Mouse (Mus musculus) Patski (cell line): Measurements from ENCODE around the gene Socs5. TPM values are rescaled to one million over a fixed set of nuclear protein-coding genes. Genes with fewer than 3 reads are reported as not detected.
A peak's percentile ranks its signal among the peaks of the same experiment; 100 is the strongest.
"Not testable (repeated sequence)": the region's sequence is repeated elsewhere in the genome, so short reads cannot be mapped to it uniquely, and the experiment has no call there.

Source experiments
- ATAC-seq: fragments of 100-300 bp; one replicate; pipeline ENCODE4 v1.8.0; 2021
- CTCF ChIA-PET: fragments of 350-600 bp; sonication (Branson Sonifier 250); formaldehyde crosslinking; loops from one replicate; lab custom pipeline; 2022; ENCODE audit warnings: inconsistent platforms; lab: Charles Lee
- POLR2A ChIA-PET: fragments of 350-600 bp; sonication (Branson Sonifier 250); formaldehyde crosslinking; loops from one replicate; lab custom pipeline; 2022; ENCODE audit warnings: antibody characterized with exemption, inconsistent platforms; lab: Charles Lee
- DNase-seq: peaks from one replicate; pipeline ENCODE4 v3.0.0-alpha.2; 2011; ENCODE audit warnings: low read depth, low spot score
- H3K27me3 ChIP-seq: fragments of 371-371 bp; one replicate; pipeline ENCODE4 v1.5.1; 2021
- CTCF ChIP-seq: fragments of 100-300 bp; IDR thresholded peaks from one replicate; pipeline ENCODE4 v1.5.1; 2021
- in situ Hi-C: fragments of 300-500 bp; cut with MboI; formaldehyde crosslinking; loops from 3 replicates; pipeline ENCODE4 v1.11.1; 2018; ENCODE audit warnings: low pct_unique_long_range_greater_than_20kb, mixed read lengths
- polyA plus RNA-seq: library from polyadenylated mRNA; unstranded; gene quantifications from one replicate; pipeline ENCODE4 v1.2.3, GENCODE M21; 2021

The Socs5 gene
- 39.1 TPM for polyA plus RNA-seq

GRCm38 (mm10) chr17:87107623-87108221, at the start of gene Socs5:
Socs5 (plus strand) TSS chr17:87107679.
- DNase-seq (no peak), ATAC-seq (peak; percentile 28)
- no peaks in the 10 kb centered on the region for H3K27me3 ChIP-seq
- ChIA-PET POLR2A (interaction anchor here (1.4 kb wide), 1 partner anchor 94 kb away, joined by 5 read pairs; no protein-coding TSS in a partner anchor), CTCF (interaction anchor here (1.4 to 2.3 kb wide), 4 partner anchors 20 to 142 kb away, joined by 3 to 6 read pairs (median 4); no protein-coding TSS in a partner anchor)
- in situ Hi-C loops, result no loop called here
- TF ChIP-seq CTCF, result no peak

DNA sequence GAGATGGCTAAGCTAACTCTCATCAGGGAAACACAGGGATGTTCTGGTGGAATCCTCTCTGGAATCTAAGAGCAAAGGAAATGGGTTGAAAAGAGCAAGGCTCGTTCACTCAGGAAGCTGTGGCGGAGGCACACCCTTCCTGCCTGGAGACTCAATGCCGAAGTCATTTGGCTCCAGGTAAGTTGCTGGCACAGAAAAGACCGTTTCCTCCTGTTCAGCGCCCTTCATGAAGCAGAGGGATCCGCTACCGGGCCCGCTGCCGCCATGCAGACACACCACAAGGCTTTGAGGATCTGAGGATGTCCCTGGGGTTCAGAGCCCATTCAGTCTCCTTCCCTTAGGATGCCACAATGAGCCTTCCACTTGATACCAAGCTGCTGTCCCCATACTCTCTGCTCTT, 44.8 kb upstream of the Socs5 start:
- CTCF ChIA-PET, result interaction anchor here (0.8 to 1.5 kb wide), 3 partner anchors 13 to 29 kb away, joined by 3 to 5 read pairs (median 3); no protein-coding TSS in a partner anchor
- TF ChIP-seq CTCF, result no peak
- POLR2A ChIA-PET, result no interaction called here
- ATAC-seq, result no peak
- in situ Hi-C loops, result no loop called here
- DNase-seq, result no peak
- no peaks in the 10 kb centered on the region for H3K27me3 ChIP-seq

GRCm38 (mm10) chr17:87063461-87063860, 44.0 kb upstream of the Socs5 start:
- ATAC-seq, result no peak
- ChIA-PET CTCF (interaction anchor here (0.8 to 1.3 kb wide), 2 partner anchors 8 to 29 kb away, joined by 3 read pairs; no protein-coding TSS in a partner anchor), POLR2A (no interaction called here)
- TF ChIP-seq CTCF, result no peak
- in situ Hi-C loops, result no loop called here
- DNase-seq, result no peak
- no peaks in the 10 kb centered on the region for H3K27me3 ChIP-seq

- TF ChIP-seq CTCF, result no peak
- ChIA-PET POLR2A (no interaction called here), CTCF (interaction anchor here (1.3 kb wide), 1 partner anchor 9 kb away, joined by 3 read pairs; no protein-coding TSS in a partner anchor)
- no peak for ATAC-seq
- in situ Hi-C loops, result no loop called here
- DNase-seq, result no peak
- H3K27me3 ChIP-seq, result no peaks in the 10 kb centered on the region
Observed at GRCm38 (mm10) chr17:87063969-87064368, 43.5 kb upstream of the Socs5 start.

DNA sequence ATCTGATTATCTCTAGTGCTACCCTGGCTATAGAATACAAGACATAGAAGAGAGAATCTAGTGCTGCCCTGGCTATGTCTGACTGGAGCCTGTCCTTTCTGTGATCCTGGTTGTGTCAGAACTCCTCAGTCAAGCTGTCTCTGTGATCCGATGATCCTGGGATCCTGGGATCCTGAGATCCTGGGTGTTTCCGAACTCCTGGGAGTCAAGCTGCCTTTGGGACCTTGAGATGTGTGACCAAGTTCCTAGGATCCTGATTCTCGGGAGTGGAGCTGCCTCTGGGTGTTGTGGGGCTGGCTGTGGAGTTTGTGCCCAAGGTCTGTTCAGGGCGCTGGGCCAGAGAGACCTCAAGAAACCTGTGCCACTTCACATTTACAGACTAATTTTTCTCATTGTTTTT, 38.5 kb upstream of the Socs5 start:
- no peak for ATAC-seq
- TF ChIP-seq CTCF, result no peak
- CTCF ChIA-PET, result no interaction called here
- POLR2A ChIA-PET, result no interaction called here
- DNase-seq, result no peak
- in situ Hi-C loops, result no loop called here
- H3K27me3 ChIP-seq, result no peaks in the 10 kb centered on the region

DNA sequence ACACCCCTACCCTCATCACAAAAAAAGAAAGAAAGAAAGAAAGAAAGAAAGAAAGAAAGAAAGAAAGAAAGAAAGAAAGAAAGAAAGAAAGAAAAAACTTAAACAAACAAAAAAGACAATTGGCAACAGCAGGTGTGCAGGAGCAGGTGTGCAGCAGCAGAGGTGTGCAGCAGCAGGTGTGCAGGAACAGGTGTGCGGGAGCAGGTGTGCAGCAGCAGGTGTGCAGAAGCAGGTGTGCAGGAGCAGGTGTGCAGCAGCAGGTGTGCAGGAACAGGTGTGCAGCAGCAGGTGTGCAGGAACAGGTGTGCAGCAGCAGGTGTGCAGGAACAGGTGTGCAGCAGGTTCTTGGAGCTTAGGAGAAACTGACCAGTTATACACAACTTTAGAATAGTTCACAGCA, 35.3 kb upstream of the Socs5 start:
- POLR2A ChIA-PET, in situ Hi-C loops, ATAC-seq, DNase-seq, H3K27me3 ChIP-seq, CTCF ChIA-PET: not testable (repeated sequence)

DNA sequence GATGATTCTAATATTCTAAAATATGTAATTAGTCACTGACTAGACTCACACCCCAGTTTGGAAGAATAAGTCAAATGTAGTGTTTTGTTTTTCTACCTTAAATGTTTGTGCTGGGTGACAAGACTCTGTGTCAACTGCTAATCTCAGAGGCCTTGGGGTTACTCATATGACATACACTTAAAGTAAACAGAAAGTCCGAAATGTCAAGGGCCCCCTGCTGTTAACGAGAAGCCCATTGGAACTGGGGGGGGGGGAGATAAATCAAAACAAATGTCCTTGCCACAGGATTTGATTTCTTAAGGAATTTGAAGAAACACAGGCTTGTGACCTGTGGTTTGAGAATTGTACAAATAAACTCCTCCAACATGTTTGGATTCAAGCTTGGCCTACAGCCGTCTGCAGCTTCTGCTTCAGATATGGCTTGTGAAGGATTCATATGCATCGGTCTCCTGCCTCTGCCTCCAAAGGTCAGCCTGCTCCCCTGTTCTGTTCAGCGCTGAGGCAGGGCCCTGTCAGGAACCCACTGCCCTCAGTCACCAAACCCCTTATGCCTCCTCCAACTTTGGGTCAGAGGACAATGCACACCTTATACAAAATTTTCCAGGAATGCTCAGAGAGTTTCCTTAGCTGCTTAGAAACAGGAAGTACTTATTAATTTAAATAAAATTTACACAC, 34.6 kb upstream of the Socs5 start:
- CTCF ChIA-PET, result interaction anchor here (1.3 kb wide), 1 partner anchor 28 kb away, joined by 3 read pairs; no protein-coding TSS in a partner anchor
- no peaks in the 10 kb centered on the region for H3K27me3 ChIP-seq
- DNase-seq (no peak), ATAC-seq (no peak)
- in situ Hi-C loops, result no loop called here
- TF ChIP-seq CTCF, result no peak
- POLR2A ChIA-PET, result interaction anchor here (0.5 kb wide), 1 partner anchor 21 kb away, joined by 4 read pairs; no protein-coding TSS in a partner anchor

DNA sequence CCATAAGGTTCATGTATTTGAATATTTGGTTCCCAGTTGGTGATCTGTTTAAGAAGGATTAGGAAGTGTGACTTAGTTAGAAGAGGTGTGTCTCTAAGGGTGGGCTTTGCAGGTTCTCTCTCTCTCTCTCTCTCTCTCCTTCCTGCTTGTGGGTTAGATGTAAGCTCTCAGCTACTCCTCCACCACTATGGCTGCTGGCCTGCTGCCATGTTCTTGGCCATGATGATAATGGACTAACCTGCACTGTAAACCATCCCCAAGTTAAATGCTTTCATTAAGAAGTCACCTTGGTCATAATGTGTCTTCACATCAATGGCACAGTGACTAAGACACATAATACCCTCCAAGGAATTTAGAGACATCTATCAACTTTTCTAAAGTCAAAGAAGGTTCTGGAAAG, 34.0 kb upstream of the Socs5 start:
- ChIA-PET CTCF (interaction anchor here (1.3 kb wide), 1 partner anchor 29 kb away, joined by 3 read pairs; no protein-coding TSS in a partner anchor), POLR2A (interaction anchor here (0.5 kb wide), 1 partner anchor 21 kb away, joined by 4 read pairs; no protein-coding TSS in a partner anchor)
- TF ChIP-seq CTCF, result no peak
- no peaks in the 10 kb centered on the region for H3K27me3 ChIP-seq
- ATAC-seq (no peak), DNase-seq (no peak)
- in situ Hi-C loops, result no loop called here

DNA sequence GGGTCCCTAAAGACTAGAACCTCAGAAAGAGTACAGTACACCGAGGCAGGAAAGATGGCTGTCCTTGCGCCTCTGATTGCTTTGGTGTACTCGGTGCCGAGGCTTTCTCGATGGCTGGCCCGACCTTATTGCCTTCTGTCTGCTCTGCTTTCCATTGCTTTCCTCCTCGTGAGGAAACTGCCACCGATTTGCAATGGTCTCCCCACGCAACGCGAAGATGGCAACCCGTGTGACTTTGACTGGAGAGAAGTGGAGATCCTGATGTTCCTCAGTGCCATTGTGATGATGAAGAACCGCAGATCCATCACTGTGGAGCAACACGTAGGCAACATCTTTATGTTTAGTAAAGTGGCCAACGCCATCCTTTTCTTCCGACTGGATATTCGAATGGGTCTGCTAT, 29.3 kb upstream of the Socs5 start:
- H3K27me3 ChIP-seq, CTCF ChIA-PET, ATAC-seq, in situ Hi-C loops, POLR2A ChIA-PET, DNase-seq: not testable (repeated sequence)

GRCm38 (mm10) chr17:87080724-87081123, 26.8 kb upstream of the Socs5 start:
- ATAC-seq, result no peak
- POLR2A ChIA-PET, result interaction anchor here (0.6 kb wide), 1 partner anchor 26 kb away, joined by 3 read pairs; no protein-coding TSS in a partner anchor

More at GRCm38 (mm10) chr17:87080724-87081123, 26.8 kb upstream of the Socs5 start:
- DNase-seq, result no peak
- TF ChIP-seq CTCF, result no peak
- in situ Hi-C loops, result no loop called here
- CTCF ChIA-PET, result interaction anchor here (1.3 kb wide), 1 partner anchor 16 kb away, joined by 3 read pairs; no protein-coding TSS in a partner anchor
- no peaks in the 10 kb centered on the region for H3K27me3 ChIP-seq
